Mouse (Mus musculus): ENCODE measurements around the gene Stat2.

DNA sequence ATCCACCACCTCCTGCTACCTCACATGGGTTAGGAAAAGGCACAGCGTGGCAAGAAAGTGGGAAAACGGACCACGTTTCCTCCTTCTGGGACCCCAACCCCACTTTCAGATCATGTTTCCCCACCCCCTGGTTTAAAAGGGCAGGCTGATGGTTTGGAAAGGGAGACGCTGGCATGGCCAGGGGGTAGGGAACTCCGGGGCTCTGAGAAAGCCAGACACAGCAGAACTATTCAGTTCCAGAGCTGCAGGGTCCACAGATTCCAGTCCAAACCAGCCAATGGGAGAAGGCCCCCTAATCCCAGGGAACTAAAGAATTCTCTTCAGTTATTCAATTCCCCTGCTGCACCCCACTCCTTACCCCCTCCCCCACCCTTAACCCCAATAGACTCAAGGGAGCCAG lies 45.3 kb upstream of the Stat2 start:
- TF ChIP-seq CTCF (IDR thresholded peaks at IDR 0.05; ENCODE audit: borderline replicate concordance, insufficient read depth, low read length) (no peak), POLR2A (IDR thresholded peaks at IDR 0.05; ENCODE audit: low read depth, low read length) (no peak)

All from embryonic fibroblast, embryonic 13.5 days (primary cell).